Mouse (Mus musculus): ENCODE data around the gene Ubqln3. TPM values are rescaled to one million over a fixed set of nuclear protein-coding genes. Genes with fewer than 3 reads are reported as not detected.

Ubqln3 gene
- polyA plus RNA-seq, 1 experiment from 2014 or later: not detected

Other genes starting within 250 kb of the Ubqln3 start
- gene Olfr64, start 248.8 kb downstream of the Ubqln3 start, polyA plus RNA-seq (2016; fragmentation: Nextera tagmentation; extraction: Ambion mirVana): not detected in 2 replicates
- gene Olfr65, start 239.8 kb downstream of the Ubqln3 start, polyA plus RNA-seq (2016; fragmentation: Nextera tagmentation; extraction: Ambion mirVana): not detected in 2 replicates
- not detected in 2 replicates for gene Olfr631, start 214.5 kb downstream of the Ubqln3 start, polyA plus RNA-seq (2016; fragmentation: Nextera tagmentation; extraction: Ambion mirVana)
- not detected in 2 replicates for gene Olfr632, start 208.9 kb downstream of the Ubqln3 start, polyA plus RNA-seq (2016; fragmentation: Nextera tagmentation; extraction: Ambion mirVana)
- not detected in 2 replicates for gene Olfr633, start 198.8 kb downstream of the Ubqln3 start, polyA plus RNA-seq (2016; fragmentation: Nextera tagmentation; extraction: Ambion mirVana)
- not detected in 2 replicates for gene Olfr635, start 172.1 kb downstream of the Ubqln3 start, polyA plus RNA-seq (2016; fragmentation: Nextera tagmentation; extraction: Ambion mirVana)
- not detected in 2 replicates for gene Olfr638, start 144.5 kb downstream of the Ubqln3 start, polyA plus RNA-seq (2016; fragmentation: Nextera tagmentation; extraction: Ambion mirVana)
- gene Olfr639, start 126.0 kb downstream of the Ubqln3 start, polyA plus RNA-seq (2016; fragmentation: Nextera tagmentation; extraction: Ambion mirVana): not detected in 2 replicates
- not detected in 2 replicates for gene Olfr640, start 117.7 kb downstream of the Ubqln3 start, polyA plus RNA-seq (2016; fragmentation: Nextera tagmentation; extraction: Ambion mirVana)
- not detected in 2 replicates for gene Olfr641, start 107.8 kb downstream of the Ubqln3 start, polyA plus RNA-seq (2016; fragmentation: Nextera tagmentation; extraction: Ambion mirVana)
- not detected in 2 replicates for gene Olfr642, start 90.6 kb downstream of the Ubqln3 start, polyA plus RNA-seq (2016; fragmentation: Nextera tagmentation; extraction: Ambion mirVana)
- not detected in 2 replicates for gene 4930516K23Rik, start 81.8 kb downstream of the Ubqln3 start, polyA plus RNA-seq (2016; fragmentation: Nextera tagmentation; extraction: Ambion mirVana)
- gene Olfr644, start 71.4 kb downstream of the Ubqln3 start, polyA plus RNA-seq (2016; fragmentation: Nextera tagmentation; extraction: Ambion mirVana): not detected in 2 replicates
- gene Olfr645, start 57.8 kb downstream of the Ubqln3 start, polyA plus RNA-seq (2016; fragmentation: Nextera tagmentation; extraction: Ambion mirVana): not detected in 2 replicates
- gene Olfr646, start 38.4 kb downstream of the Ubqln3 start, polyA plus RNA-seq (2016; fragmentation: Nextera tagmentation; extraction: Ambion mirVana): not detected in 2 replicates
- not detected in 2 replicates for gene Ubqln5, start 13.5 kb downstream of the Ubqln3 start, polyA plus RNA-seq (2016; fragmentation: Nextera tagmentation; extraction: Ambion mirVana)
- gene Olfr643, start 5.9 kb downstream of the Ubqln3 start, polyA plus RNA-seq (2016; fragmentation: Nextera tagmentation; extraction: Ambion mirVana): not detected in 2 replicates
- gene Ubqlnl, start 7.3 kb upstream of the Ubqln3 start, polyA plus RNA-seq (2016; fragmentation: Nextera tagmentation; extraction: Ambion mirVana): not detected in 2 replicates
- gene Olfm5, start 21.6 kb upstream of the Ubqln3 start, polyA plus RNA-seq (2016; fragmentation: Nextera tagmentation; extraction: Ambion mirVana): not detected in 2 replicates
- 0.21 and 0.28 TPM in 2 replicates for gene Olfr648, start 40.1 kb upstream of the Ubqln3 start, polyA plus RNA-seq (2016; fragmentation: Nextera tagmentation; extraction: Ambion mirVana)
- not detected in 2 replicates for gene Olfr649, start 52.7 kb upstream of the Ubqln3 start, polyA plus RNA-seq (2016; fragmentation: Nextera tagmentation; extraction: Ambion mirVana)
- 9.8 and 12.3 TPM in 2 replicates for gene Trim6, start 75.5 kb upstream of the Ubqln3 start, polyA plus RNA-seq (2016; fragmentation: Nextera tagmentation; extraction: Ambion mirVana)
- 1.6 and 1.7 TPM in 2 replicates for gene Trim34a, start 101.2 kb upstream of the Ubqln3 start, polyA plus RNA-seq (2016; fragmentation: Nextera tagmentation; extraction: Ambion mirVana)
- gene Trim5, start 144.8 kb upstream of the Ubqln3 start, polyA plus RNA-seq (2016; fragmentation: Nextera tagmentation; extraction: Ambion mirVana): 0.35 and 0.47 TPM in 2 replicates
- gene Trim12a, start 172.2 kb upstream of the Ubqln3 start, polyA plus RNA-seq (2016; fragmentation: Nextera tagmentation; extraction: Ambion mirVana): 4.8 and 6.9 TPM in 2 replicates
- 0.09 TPM in 1 of 2 replicates, not detected in the other for gene Trim34b, start 186.2 kb upstream of the Ubqln3 start, polyA plus RNA-seq (2016; fragmentation: Nextera tagmentation; extraction: Ambion mirVana)
- gene Trim12c, start 210.1 kb upstream of the Ubqln3 start, polyA plus RNA-seq (2016; fragmentation: Nextera tagmentation; extraction: Ambion mirVana): 1.2 and 1.6 TPM in 2 replicates
- gene Trim30b, start 226.6 kb upstream of the Ubqln3 start, polyA plus RNA-seq (2016; fragmentation: Nextera tagmentation; extraction: Ambion mirVana): not detected in 2 replicates